Mouse (Mus musculus): ENCODE data around the gene Sptbn4. TPM values are rescaled to one million over a fixed set of nuclear protein-coding genes. Genes with fewer than 3 reads are reported as not detected.

The Sptbn4 gene
- polyA plus RNA-seq, 1 experiment = 0.48 TPM

DNA sequence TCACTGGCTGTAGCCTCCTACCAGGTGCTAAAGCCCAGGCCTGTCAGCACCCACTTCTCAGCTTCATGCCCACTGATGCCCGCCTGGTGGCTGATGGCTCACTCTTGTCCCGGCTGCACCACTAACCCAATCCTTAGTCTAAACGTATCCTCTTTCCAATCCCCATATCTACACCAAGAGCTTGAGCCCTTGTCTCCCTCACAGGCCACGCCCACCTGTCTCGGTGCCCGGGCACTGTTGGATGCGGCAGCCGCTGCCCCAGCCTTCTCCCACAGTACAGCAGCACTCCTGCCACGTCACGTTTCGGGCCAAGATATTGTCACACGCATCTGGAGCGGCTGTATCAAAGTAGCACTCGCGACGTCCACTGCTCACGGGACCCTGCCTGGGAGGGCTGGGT is 137.2 kb downstream of the Sptbn4 start:
- Histone ChIP-seq H3K27ac (ENCODE audit: insufficient read depth, low read depth, low read length) (no peak overlapping the region), H3K4me1 (ENCODE audit: control insufficient read depth, insufficient read depth, low read length) (no peaks in the 10 kb centered on the region), H3K4me3 (ENCODE audit: insufficient read depth, low read length) (peak overlapping the region; percentile 16; the same call in 1 of the 2 replicates)
- TF ChIP-seq CTCF (IDR thresholded peaks at IDR 0.05; ENCODE audit: low read depth, low read length) = no peak
- no peak for TF ChIP-seq POLR2A (IDR thresholded peaks at IDR 0.05; ENCODE audit: borderline replicate concordance, low read depth, low read length)

DNA sequence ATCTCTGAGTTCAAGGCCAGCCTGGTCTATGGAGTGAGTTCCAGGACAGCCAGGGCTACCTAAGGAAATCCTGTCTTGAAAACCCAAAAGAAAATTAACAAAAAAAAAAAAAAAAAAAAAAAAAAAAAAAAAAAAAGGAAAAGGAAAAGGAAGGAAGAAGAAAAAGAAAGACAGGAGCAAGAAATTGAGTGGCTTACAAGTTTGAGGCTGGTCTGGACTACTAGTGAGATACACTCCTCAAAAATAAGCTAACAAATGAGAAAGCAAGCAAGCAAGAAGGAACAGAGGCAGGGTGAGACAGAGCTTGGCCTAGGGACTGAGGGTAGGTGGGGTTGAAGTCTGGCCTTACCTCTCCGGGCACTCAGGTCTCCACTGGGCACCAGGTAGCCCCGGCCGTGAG is 137.7 kb downstream of the Sptbn4 start:
- H3K4me1 ChIP-seq (ENCODE audit: control insufficient read depth, insufficient read depth, low read length) = no peaks in the 10 kb centered on the region
- H3K4me3 ChIP-seq (ENCODE audit: insufficient read depth, low read length) = no peak overlapping the region
- H3K27ac ChIP-seq (ENCODE audit: insufficient read depth, low read depth, low read length) = no peak overlapping the region
- TF ChIP-seq CTCF (IDR thresholded peaks at IDR 0.05; ENCODE audit: low read depth, low read length) = no peak
- TF ChIP-seq POLR2A (IDR thresholded peaks at IDR 0.05; ENCODE audit: borderline replicate concordance, low read depth, low read length) = no peak

DNA sequence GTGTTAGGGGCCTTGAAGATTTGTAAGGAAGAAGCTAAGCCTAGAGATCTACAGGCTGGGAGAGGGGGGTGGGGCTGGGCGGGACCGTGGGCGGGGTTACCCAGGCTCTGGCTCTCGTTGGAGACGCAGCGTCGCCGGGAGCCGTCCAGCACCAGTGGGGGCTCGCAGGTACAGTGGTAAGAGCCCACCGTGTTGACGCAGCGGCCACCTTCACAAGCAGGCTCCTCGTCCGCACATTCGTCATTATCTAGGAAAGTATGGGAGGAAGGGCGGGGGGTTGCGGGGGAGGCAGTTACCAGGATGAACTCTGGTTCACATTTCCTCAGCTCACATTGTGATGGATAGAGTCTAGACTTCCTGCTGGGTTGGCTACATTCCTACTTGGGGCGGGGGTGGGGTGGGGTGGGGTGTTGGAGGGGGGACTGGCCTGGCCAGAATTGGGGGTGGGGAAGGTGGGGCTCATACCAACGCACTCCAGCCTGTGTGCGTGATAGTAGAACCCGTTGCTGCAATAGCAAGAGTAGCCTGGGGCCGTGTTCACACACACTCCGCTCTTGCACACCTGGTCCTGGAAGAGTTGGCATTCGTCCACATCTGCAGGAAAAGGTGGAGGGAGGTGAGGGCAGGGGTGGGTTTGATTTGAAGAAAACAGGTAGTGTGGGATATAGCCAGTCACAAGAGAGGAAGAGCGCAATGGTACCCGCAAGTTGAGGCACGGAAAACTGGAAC is 138.5 kb downstream of the Sptbn4 start:
- Histone ChIP-seq H3K4me3 (ENCODE audit: insufficient read depth, low read length) (no peak overlapping the region), H3K27ac (ENCODE audit: insufficient read depth, low read depth, low read length) (no peak overlapping the region), H3K4me1 (ENCODE audit: control insufficient read depth, insufficient read depth, low read length) (no peaks in the 10 kb centered on the region)
- TF ChIP-seq CTCF (IDR thresholded peaks at IDR 0.05; ENCODE audit: low read depth, low read length) (no peak), POLR2A (IDR thresholded peaks at IDR 0.05; ENCODE audit: borderline replicate concordance, low read depth, low read length) (no peak)

DNA sequence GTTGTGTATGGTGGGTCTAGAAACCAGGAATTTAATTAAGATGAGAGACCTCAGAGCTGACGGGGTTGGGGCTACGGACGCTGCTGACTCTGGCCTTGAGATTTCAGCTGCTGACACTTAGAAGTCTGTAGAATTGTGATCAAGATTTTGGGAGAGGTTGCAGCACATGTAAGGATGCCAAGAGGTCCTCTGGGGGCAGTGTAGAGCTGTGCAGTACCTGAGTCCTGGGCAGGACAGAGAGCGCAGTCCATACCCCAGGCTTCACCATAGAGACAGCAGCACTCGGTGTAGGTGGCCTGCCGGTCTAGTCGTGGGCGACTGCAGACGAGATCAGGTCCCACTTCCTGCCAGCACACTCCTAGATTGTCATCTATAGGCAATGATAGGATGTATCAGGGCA is 139.9 kb downstream of the Sptbn4 start:
- no peak for TF ChIP-seq CTCF (IDR thresholded peaks at IDR 0.05; ENCODE audit: low read depth, low read length)
- no peak for TF ChIP-seq POLR2A (IDR thresholded peaks at IDR 0.05; ENCODE audit: borderline replicate concordance, low read depth, low read length)
- Histone ChIP-seq H3K4me1 (ENCODE audit: control insufficient read depth, insufficient read depth, low read length) (no peaks in the 10 kb centered on the region), H3K4me3 (ENCODE audit: insufficient read depth, low read length) (no peak overlapping the region), H3K27ac (ENCODE audit: insufficient read depth, low read depth, low read length) (no peak overlapping the region)

Other genes starting within 250 kb of the Sptbn4 start
- 6.1 and 7.1 TPM in 2 replicates for gene Itpkc, start 219.0 kb downstream of the Sptbn4 start, polyA plus RNA-seq (2012; ENCODE audit: insufficient read depth, insufficient read length, missing spikeins)
- gene Coq8b, start 214.7 kb downstream of the Sptbn4 start, polyA plus RNA-seq (2012; ENCODE audit: insufficient read depth, insufficient read length, missing spikeins) = 21.7 and 22.6 TPM in 2 replicates
- gene Numbl, start 189.3 kb downstream of the Sptbn4 start, polyA plus RNA-seq (2012; ENCODE audit: insufficient read depth, insufficient read length, missing spikeins) = 6.2 and 7.6 TPM in 2 replicates
- 0.84 TPM in 1 of 2 replicates, not detected in the other for gene Ltbp4, start 110.0 kb downstream of the Sptbn4 start, polyA plus RNA-seq (2012; ENCODE audit: insufficient read depth, insufficient read length, missing spikeins)
- gene Shkbp1, start 91.7 kb downstream of the Sptbn4 start, polyA plus RNA-seq (2012; ENCODE audit: insufficient read depth, insufficient read length, missing spikeins) = 51.0 and 60.8 TPM in 2 replicates
- 10.4 TPM in 1 of 2 replicates, not detected in the other for gene Gm20479, start 90.3 kb downstream of the Sptbn4 start, polyA plus RNA-seq (2012; ENCODE audit: insufficient read depth, insufficient read length, missing spikeins)
- gene Blvrb, start 292 bp upstream of the Sptbn4 start, polyA plus RNA-seq (2012; ENCODE audit: insufficient read depth, insufficient read length, missing spikeins) = 473 and 496 TPM in 2 replicates
- 19.5 and 20.9 TPM in 2 replicates for gene Sertad3, start 26.1 kb upstream of the Sptbn4 start, polyA plus RNA-seq (2012; ENCODE audit: insufficient read depth, insufficient read length, missing spikeins)
- gene Sertad1, start 39.2 kb upstream of the Sptbn4 start, polyA plus RNA-seq (2012; ENCODE audit: insufficient read depth, insufficient read length, missing spikeins) = 22.1 and 24.7 TPM in 2 replicates
- 0.57 and 0.68 TPM in 2 replicates for gene Prx, start 51.6 kb upstream of the Sptbn4 start, polyA plus RNA-seq (2012; ENCODE audit: insufficient read depth, insufficient read length, missing spikeins)
- 0.43 TPM in 1 of 2 replicates, not detected in the other for gene Hipk4, start 75.6 kb upstream of the Sptbn4 start, polyA plus RNA-seq (2012; ENCODE audit: insufficient read depth, insufficient read length, missing spikeins)
- gene Pld3, start 105.5 kb upstream of the Sptbn4 start, polyA plus RNA-seq (2012; ENCODE audit: insufficient read depth, insufficient read length, missing spikeins) = 397 TPM in 2 replicates
- gene 2310022A10Rik, start 105.5 kb upstream of the Sptbn4 start, polyA plus RNA-seq (2012; ENCODE audit: insufficient read depth, insufficient read length, missing spikeins) = 53.6 and 59.8 TPM in 2 replicates
- gene Akt2, start 143.9 kb upstream of the Sptbn4 start, polyA plus RNA-seq (2012; ENCODE audit: insufficient read depth, insufficient read length, missing spikeins) = 67.1 and 83.5 TPM in 2 replicates
- not detected in 2 replicates for gene Ttc9b, start 206.2 kb upstream of the Sptbn4 start, polyA plus RNA-seq (2012; ENCODE audit: insufficient read depth, insufficient read length, missing spikeins)
- 12.2 and 12.6 TPM in 2 replicates for gene Map3k10, start 226.9 kb upstream of the Sptbn4 start, polyA plus RNA-seq (2012; ENCODE audit: insufficient read depth, insufficient read length, missing spikeins)
- 4.8 and 5.6 TPM in 2 replicates for gene Zfp607b, start 241.7 kb upstream of the Sptbn4 start, polyA plus RNA-seq (2012; ENCODE audit: insufficient read depth, insufficient read length, missing spikeins)